Mouse (Mus musculus) cerebellum, adult (tissue): ENCODE data around the gene Son.

Experiments
- ATAC-seq: cut with Nextera tagmentation; 2 replicates; pipeline ENCODE4 v1.9.2; 2017; ENCODE audit warnings: mild to moderate bottlenecking, moderate library complexity, mixed read lengths; ENCODE audit not compliant: insufficient number of reproducible peaks, low FRiP score, low TSS enrichment

Gene Son

DNA sequence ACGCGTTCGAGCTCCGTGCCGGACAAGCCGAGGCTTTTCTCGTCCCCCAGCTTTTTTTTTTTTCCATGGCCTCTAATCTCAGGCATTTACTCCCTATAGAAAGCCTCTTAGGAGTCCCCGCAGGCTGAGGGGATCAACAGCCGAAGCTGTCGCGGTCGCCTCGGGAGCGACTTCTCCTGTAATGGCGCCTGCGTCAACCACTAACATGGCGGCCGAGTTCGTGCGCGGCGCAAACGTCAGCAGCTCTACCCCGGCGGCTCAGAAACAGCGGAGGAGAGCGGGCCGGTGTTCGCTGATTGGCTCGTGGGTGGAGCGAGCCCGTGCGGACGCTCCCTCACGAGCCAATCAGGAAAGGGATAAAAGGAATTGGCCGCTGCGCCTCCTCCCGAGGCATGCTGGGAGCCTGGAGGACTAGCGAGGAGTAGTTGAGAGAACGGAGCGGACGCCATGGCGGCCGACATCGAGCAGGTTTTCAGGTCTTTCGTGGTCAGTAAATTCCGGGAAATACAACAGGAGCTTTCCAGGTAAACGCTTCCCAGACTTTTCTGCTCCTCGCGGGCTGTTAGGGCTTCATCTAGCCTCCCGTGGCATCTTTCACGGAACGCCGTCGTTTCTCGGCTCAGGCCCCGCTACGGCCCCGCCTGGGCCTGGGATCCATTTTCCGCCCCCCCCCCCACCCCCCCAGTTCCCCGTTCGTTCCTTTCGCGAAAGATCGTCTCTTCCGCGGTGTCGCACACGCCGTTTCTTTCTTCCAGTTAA lies at the start of gene Son:
Gene Son (plus strand): TSS at position 46 of the 759 bp plus-strand sequence.
- ATAC-seq = peak; percentile 95

DNA sequence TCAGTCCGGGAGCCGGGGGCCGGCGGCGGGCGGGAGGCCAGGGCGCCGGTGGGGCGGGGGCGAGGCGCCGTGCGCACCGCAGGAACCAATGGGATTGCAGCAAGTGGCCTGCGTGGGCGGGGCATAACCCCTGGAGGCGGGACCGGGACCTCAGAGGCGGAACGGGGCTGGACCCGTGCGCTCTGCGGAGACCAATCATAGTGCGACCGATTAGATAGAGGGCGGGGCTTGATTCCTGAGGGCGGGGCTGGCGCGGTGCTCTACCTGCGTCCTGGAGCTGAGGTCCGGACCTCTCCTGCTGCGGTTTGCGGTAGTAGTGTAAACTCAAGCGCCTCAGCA lies 49.7 kb upstream of the Son start, which contains the start of gene Tmem50b:
Gene Tmem50b (minus strand): TSS at position 129 of the 339 bp plus-strand sequence.
- ATAC-seq = peak; percentile 88

DNA sequence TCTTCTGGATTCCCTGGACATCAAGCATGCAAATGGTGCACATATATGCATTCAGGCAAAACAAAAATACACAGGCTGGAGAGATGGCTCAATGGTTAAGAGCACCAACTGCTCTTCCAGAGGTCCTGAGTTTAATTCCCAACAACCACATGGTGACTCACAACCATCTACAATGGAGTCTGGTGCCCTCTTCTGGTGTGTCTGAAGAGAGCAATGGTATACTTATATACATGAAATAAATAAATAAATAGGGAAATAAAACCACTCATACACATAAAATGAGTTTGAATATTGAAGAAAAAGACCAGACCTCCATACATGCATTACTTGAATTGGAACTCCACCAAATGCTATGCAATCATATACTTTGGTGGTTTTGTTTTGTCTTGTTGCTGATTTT lies 48.1 kb upstream of the Son start:
- no peak for ATAC-seq

DNA sequence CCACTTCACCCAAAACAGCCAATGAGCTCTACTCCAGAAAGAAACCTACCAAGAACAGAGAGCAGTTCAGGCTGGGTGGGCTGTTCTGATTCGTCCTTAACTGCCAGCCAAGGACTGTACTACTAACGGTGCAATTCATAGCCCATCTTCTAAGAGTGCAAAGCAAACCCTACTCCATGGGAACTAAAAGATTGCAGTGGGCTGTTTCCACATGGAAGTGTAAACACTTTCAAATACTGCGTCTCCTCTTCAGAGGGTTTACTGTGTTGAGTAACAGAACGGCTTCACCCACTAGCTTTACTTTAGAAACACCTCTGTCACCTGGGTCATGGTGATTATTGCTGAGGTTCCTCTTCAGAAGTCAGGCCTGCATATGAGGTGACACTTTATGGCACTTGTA lies 46.2 kb upstream of the Son start:
- ATAC-seq = no peak

DNA sequence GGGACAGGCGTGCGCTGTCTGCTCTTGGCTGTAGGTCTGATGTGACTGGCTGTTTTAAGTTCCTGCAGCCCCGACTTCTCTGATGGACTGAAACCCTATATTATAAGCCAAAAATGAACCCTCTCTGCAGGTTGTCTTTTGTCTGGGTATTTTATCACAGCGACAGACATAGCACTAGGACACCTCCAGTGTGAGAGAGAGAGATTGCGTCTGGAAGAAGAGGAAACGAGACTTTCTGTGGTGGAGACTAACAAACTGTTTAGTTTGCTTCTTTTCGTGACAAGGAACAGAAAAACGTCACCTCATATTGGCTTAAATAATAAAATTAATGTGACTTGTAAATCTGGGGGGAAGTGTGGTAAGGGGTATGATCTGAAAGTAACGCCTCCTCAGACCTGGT lies 45.6 kb upstream of the Son start:
- ATAC-seq = no peak

DNA sequence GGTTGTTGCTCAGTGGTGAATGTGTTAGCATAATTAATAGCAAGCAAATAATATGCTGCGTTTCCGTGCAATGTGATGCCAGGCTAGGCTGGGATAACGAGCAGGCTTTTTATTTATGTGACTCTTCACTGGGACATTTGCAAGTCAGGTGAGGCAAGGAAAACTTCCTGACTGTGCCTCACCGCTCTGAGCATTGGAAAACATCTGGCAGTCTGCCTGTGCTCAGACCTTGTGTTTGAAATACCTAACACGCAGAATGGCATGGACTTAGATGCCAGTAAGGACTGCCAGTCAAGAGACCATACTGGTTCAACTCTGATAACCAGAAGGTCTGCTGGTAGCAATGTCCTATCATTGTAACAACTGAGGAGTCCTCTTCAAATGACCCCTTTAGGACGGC lies 42.1 kb upstream of the Son start:
- ATAC-seq = no peak

DNA sequence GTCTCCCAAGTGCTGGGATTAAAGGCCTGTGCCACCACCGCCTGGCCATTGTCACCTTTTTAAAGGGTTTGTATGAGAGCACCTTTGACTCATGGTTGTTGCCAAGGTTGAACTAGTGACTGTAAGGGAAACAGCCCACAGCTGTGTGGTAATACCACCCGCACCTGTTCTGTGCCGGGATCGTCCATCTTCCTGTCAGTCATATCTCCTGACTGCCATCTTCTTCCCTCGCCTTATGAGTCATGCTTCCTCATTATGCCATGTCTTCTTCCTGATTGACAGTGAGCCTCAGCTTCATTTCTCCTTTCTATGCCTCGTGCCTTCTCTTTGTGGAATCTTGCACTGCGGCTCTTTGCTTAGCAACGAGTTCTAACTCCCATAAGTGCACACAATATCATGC lies 40.3 kb upstream of the Son start:
- ATAC-seq = no peak

DNA sequence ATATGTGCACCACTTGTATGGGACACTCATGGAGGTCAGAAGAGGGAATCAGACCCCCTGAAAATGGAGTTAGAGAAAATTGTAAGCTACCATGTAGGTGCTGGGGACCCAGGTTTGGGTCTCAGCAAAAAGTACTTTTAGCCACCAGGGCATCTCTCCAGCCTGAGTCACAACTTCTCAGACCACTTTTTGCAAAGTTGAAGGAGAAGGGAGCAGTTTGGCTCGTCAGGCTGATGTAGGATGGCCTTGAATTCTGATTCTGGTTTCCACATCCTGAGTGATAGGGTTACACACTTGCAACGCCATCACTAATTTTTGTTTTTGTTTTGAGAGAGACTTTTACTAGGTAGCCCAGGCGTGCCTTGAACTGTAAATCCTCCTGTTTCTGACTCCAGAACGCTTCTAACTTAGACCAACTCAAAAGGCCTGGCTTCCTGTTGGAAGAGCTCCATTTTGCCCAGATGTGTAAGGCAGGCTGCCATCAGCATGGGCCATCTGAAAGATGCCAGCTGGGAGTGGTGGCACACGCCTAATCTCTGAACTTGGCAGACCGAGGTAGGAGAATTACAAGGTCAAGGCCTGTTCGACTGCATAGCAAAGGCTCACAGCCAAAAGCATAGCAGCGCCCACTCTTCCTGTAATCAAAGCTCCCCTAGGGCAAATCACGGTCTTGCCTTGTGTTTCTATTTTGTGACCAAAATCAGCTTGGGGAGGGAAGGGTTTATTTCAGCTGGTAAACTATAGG lies 37.6 kb upstream of the Son start:
- no peak for ATAC-seq

DNA sequence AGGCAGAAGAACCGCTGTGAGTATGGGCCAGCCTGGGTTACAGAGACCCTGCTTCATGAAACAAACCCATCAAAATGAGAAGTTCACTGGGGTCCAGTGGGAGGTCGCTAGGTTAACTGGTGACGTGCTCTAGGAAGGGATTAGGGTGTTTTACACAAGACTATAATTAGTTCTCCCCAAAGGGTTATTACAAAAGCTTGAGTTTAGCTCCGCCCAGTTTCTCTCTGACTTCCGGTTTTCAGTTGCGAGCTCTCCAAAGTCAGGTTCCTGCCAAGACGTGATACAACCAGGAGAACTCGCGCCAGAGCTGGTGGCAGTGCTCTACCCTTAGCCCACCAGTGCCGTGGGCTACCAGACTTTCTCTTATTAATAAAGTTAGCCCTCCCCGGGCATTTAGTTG lies 36.1 kb upstream of the Son start:
- ATAC-seq = no peak

DNA sequence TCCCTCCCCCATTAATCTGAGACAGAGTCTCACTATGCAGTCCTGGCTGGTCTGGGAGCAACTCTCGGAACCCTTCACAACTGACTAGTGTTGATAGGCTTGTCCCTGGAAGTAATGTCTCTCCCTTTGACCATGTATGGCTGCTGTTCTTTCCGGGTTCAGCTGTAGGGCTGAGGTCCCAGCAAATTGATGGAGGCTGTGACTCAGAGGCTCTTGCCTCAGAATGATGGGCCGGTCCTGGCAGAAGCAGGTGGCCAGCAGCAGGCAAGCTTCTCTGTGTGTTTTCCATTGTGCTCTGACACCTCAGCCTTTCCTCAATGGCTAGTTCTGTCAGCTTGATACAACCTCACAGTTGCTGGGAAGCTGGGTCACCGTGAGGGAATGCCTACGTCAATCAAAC lies 34.8 kb upstream of the Son start:
- ATAC-seq = no peak

DNA sequence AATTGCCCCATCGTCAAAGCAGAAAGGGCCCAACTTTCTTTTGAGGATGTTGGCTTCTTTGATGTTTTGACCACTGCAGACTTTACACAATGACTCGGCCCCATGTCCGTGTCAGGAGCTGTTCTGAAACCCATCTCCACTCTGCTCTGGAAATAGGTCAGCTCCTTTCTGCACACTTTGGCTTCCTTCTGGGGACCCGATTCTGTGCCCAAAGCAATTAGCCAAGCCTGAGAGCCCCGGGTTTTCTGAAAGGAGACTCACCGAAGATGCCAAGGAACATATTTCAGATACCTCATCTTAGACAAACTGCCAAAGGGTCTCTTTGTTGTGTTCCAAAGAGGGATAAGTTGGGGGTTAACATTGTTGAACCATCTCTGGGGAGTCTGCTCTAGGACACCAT lies 32.8 kb upstream of the Son start:
- ATAC-seq = no peak

DNA sequence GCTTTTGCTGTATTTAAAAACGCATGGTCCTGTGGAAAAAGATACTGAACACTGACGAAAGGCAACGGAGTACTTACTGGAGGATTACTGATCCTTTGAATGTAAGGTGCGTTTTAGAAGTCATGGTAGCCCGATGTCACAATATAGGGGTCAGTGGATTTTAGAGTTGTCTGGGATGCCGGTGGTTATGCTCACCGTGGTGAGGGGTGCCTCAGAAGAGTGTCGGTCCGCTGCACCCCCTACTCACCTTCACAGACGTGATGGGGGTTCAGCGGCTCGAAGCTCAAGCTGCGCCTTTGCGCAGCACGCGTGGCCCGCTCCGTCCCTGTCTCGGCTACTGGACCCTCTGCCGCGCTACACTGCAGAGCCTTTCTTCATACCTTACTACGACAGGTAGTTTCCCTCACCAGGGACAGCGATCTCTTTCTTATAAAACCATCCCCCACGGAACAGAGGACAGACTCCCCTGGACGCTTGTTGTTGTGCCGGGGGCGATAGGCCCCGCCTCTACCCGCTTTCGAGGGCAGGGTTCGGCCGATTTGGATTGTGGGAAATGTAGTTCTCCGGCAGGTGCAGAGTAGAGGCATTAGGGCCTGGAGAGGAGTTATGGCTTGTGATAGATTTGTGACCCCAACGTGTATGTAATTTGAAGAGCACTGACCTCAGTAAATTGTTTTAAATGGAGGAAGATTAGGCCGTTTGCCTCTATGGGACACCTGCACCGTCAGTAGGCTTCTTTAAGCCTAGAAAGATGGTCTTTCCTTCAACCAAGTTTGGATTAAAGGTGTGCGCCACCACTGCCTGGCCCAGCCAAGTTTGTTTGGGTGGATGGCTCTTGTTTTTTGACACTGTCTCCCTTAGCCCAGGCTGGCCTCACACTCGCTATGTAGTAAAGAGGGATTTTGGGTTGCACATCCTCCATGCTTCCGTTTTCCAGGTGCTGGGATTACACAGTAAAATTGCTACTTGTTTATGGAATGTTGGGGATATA lies 28.5 kb upstream of the Son start, which contains the start of gene Dnajc28:
Gene Dnajc28 (minus strand): TSS at position 516 of the 991 bp plus-strand sequence.
- ATAC-seq = peak; percentile 88

DNA sequence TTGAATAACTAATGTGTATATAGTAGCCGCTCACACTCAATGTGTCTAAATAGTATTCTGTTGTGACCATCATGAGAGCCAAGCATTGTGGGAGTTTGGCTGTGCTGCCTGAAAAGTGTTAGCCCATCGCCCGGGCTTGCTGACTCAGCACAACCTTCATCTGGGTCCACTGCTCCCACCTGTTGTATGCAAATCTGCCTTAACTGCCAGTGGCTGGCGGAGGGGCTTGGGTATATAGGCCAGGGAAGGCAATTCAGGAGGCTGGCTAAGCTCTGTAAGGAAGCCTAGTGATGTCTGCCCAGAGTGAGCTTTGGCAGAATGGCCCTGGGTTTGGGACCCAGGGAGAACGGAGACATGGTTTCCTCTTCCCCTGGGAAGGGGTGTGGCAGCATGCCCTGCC lies 27.1 kb upstream of the Son start:
- ATAC-seq = no peak

DNA sequence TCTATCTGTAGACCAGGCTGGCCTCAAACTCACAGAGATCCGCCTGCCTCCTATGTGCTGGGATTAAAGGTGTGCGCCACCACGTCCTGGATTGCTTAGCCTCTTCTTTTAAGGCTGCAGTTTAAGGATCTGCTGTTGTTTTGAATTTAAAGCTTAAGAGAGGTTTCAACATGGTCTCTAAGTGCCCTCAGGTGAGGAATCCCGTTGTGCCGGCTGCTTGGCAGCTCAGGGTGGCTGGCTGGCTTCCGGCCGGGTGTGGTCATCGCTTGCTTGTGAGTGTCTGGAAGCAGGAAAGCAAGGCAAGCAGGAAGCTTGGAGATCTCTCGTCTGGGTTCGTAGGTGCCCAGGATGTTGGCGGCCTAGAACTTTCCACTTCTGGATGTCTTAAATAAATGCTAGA lies 26.3 kb upstream of the Son start:
- no peak for ATAC-seq

DNA sequence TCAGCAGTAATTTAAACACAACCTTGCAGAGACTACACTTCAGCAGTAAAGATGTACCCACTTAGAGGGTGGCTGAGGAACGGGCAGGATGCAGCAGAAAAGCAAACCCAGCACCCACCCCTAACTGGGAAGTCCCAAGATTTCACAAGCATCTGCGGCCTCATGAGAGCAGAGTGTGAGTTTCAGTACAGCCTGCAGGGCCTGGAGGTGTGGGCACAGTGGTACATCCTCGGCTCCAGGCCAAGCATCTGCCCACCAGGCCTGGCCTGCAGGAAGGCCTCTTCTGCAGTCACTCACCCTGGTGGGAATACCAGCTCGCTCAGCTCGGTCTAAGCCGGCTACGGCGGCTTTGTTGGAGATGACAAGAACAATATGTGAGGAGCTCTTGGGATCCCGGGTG lies 24.2 kb upstream of the Son start:
- ATAC-seq = no peak

DNA sequence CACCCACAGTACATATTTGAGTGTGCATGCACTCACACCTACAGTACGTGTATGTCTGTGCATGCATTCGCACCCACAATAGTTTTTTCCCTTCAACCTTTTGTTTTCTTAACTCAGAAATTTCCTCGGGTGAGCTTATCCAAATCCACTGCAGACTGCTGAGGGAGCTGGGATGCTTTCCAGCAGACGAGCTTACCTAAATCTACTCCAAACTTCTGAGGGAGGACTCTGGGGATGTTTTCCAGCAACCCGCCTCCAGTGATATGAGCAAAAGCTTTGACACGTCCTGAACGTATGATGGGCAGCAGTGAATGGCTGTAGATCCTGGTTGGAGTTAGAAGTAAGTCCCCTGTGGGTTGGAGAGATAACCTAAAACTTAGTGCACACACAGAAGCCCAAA lies 19.5 kb upstream of the Son start:
- ATAC-seq = no peak

DNA sequence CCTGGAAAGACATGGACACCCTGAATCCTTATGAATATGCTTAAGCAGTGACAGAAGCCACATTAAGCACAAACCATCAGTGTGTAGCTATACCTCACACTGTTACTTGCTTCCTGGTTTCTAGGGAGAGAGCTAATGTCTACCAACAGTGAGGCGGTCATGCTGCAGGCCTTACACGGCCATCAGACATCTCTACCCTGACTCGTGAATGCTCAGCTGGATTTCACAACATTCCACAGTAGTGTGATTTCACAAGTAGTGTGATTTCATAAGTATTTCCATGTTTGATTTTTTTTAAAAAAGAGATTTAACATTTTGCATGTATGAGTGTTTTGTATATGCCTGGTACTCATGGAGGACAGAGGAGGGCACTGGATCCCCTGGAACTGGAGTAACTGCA lies 18.6 kb upstream of the Son start:
- no peak for ATAC-seq

DNA sequence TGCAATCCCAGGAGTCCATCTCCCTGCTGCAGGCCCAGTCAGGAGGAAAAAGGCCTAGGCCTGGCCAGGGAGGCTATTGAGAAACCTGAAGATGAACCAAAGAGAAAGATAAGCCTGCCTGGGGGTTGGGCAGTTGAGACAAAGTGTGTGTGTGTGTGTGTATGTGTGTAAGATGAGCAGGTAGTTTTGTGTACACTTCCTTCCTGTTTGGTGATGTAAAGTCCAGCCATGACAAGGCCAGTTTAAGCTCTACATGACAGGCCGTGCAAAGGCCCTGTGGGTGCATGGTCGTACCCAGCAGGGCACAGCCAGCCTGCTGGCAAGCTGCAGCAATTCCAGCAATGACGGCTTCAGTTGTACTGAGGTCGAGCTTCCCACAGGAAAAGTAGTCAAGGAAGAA lies 17.6 kb upstream of the Son start:
- ATAC-seq = no peak

DNA sequence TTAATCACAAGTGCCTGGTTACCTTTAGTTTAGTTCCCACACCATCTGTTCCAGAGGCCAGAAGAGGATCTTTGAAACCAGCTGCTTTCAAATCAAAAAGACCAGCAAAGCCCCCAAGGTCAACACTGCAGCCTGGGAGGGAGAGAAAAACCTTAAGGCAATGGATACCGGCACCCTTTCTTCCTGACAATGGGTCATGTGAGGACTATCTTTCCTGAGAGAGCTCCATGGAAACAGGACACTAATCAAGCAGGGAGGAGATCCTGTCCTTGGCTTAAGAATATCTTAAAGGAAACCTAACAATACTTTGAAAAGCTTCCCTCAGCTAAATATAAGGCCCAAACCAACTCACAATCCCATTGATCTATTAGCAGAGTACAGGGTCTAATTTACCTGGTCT lies 16.7 kb upstream of the Son start:
- no peak for ATAC-seq

DNA sequence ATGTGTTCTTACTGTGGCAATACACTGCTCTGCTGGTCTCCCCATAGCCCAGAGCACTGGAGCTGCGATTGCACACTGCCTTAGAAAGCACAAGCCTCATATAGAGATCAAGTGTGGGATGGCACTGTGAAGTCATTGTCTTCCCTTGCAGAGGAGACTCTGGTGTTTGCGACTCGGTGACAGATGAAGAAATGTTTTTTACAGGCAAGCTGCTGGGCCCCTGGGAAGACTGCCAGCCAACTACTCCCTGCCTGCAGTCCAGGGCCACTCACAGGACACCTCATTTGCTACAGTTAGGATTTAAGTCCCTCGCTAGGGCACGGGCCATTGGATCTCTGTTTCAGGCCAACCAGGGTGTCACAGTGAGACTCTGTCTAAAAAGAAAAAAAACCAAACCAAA lies 14.9 kb upstream of the Son start:
- no peak for ATAC-seq

DNA sequence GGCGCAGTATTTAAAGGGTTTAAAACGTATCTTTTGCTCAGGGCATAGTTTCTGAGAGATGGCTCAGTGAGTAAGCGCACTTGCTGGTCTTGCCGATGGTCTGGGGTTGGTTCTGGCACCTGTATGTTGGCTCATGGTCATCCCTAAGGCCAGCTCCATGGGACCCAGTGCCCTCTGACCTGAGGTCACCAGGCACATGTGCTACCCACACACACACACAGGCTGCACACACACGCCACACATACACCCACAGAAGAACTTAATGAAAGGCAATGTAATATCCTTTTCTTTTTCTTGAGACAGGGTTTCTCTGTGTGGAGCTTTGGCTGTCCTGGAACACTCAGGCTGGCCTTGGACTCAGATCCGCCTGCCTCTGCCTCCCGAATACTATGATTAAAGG lies 14.4 kb upstream of the Son start:
- no peak for ATAC-seq
